Mouse (Mus musculus) erythroblast, embryonic 14.5 days (primary cell): Measurements from ENCODE around the gene Pou2f1.

Experiments used
- GATA1 ChIP-seq: IDR thresholded peaks from 2 replicates; pipeline ENCODE4 v1.6.1; 2012; ENCODE audit warnings: low read length, inconsistent platforms, mixed read lengths
- TAL1 ChIP-seq: IDR thresholded peaks from 3 replicates; pipeline ENCODE4 v1.6.1; 2012; ENCODE audit warnings: low read length, inconsistent platforms, mixed read lengths

- TF ChIP-seq GATA1 (no peak), TAL1 (no peak)
Observed at GRCm38 (mm10) chr1:165921026-165921425, 81.5 kb downstream of the Pou2f1 start.
